Mouse (Mus musculus) heart, adult 11 months (tissue): Measurements from ENCODE around the gene Gabbr2.
A peak's percentile ranks its signal among the peaks of the same experiment; 100 is the strongest.
"Not testable (repeated sequence)": the region's sequence is repeated elsewhere in the genome, so short reads cannot be mapped to it uniquely, and the experiment has no call there.

Source experiments
- DNase-seq: peaks from one replicate; pipeline ENCODE4 v3.0.0; 2022

Gabbr2 gene

GRCm38 (mm10) chr4:46639866-46640265 is 351.8 kb downstream of the Gabbr2 start:
- DNase-seq = no peak

GRCm38 (mm10) chr4:46637250-46637649 is 354.4 kb downstream of the Gabbr2 start:
- DNase-seq = not testable (repeated sequence)

- no peak for DNase-seq
Measured at GRCm38 (mm10) chr4:46635702-46636430, 355.8 kb downstream of the Gabbr2 start.

DNA sequence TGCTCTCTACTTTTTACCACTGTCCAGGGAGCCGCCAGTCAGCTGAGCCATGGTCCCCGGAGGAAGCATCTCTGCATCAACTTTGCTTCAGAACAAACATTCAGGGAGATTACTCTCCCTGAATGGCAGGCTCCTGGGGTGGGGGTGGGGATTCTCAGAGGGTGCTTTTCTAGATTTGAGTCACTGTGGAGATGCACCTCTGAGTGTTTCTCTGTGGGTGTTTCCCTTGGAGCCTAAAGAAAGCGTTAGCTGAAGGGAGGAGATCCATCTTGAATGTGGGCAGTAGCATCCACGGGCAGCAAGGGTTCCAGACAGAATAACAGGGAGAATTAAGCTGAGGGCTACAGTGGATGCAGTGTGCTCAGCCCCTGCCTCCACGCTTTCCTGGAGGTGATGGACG is 356.8 kb downstream of the Gabbr2 start:
- no peak for DNase-seq

DNA sequence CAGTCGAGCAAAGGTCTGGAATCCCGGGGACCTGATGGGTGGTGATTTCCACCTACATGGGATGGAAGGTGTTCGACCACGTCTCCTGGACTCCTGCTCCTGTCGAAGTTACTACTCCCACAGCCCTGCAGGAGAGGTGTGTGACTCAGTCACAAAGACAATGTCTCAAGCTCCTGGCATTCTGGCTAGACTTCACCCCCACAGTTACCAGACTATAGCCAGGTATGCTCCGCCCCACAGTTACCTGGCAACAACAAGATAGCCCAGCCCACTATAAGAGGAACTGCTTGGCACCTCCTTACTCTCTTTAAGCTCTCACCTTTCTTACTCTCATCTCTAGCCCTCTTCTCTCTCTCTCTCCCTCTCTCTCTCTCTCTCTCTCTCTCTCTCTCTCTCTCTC is 358.1 kb downstream of the Gabbr2 start:
- not testable (repeated sequence) for DNase-seq

DNA sequence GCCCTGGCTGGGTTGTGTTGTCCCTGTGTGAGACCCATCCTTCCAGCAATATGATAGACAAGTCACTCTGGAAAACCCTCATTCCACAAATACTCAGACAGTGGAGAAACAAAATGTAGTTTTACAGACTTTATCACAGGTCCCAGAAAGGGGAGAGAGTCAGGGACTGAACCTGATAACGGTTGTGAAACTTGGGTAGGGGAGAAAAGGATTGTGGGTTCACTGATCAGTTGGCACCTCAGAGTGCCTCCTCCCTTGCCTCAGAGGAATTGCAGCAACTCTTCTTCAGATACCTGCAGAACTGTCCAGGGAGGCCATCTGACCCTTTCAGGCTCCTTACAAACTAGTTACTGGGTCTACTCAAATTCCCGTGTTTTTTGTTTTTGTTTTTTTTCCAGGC is 359.2 kb downstream of the Gabbr2 start:
- DNase-seq = no peak

DNA sequence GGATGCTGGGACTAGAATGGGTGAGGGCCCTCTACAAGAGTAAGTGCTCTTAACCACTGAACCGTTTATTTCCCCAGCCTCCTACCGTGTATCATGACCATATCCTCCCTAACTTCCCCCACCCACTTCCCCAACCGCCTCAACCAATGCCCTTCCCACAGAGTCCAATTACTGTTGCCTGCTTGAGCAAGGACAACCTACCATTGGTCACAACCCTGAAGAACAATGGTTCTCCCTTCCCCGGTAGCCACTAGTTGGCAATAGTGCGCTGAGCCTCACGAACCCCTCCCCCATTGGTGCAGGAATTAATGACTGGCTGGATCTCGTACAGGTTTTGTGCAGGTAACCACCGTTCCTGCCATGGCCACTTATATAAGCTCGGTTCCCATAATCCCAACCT is 361.3 kb downstream of the Gabbr2 start:
- DNase-seq = no peak

GRCm38 (mm10) chr4:46628873-46629272 is 362.8 kb downstream of the Gabbr2 start:
- DNase-seq = no peak

GRCm38 (mm10) chr4:46628081-46628480 is 363.6 kb downstream of the Gabbr2 start:
- no peak for DNase-seq

- DNase-seq = peak; percentile 85
Measured at GRCm38 (mm10) chr4:46625101-46625500, 366.6 kb downstream of the Gabbr2 start.

DNA sequence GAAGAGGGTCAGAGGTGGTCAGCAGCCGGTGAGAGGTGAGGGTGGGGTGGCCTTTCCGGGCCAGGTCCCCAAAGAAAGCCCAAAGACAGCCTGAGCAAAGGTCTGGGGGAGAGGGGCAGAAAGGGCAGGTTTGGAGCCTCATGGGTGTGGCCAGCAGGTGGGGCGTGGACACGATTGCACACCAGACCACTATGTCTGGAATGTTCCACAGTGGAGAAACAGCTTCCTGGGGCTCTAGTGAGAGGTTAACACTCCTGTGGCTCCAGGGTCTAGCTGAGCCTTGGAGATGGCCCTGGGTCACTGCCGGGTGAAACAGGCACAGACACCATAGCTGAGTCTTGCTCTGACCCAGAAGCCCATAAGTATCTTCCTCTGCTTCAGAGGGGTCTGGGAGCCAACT is 368.7 kb downstream of the Gabbr2 start:
- DNase-seq = no peak

DNA sequence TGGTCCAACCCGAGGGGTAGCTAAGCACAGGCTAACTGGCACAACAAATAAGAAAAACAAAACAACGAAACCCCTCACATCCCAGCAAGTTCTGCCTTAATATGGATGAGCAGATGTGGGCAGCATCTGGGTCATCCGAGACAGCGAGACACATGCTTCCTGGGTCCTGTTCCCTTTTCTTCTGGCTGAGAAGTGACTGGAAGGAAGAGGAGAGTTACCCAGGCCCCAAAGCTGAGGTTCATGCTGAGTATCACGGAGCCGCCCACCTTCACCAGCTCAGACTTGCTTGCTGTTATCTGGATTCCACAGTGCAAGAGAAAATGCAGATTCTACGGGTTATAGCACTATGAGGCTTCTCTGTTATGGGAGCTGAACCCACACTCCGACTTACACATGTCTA is 370.7 kb downstream of the Gabbr2 start:
- no peak for DNase-seq

GRCm38 (mm10) chr4:46620330-46620729 is 371.3 kb downstream of the Gabbr2 start:
- no peak for DNase-seq

DNA sequence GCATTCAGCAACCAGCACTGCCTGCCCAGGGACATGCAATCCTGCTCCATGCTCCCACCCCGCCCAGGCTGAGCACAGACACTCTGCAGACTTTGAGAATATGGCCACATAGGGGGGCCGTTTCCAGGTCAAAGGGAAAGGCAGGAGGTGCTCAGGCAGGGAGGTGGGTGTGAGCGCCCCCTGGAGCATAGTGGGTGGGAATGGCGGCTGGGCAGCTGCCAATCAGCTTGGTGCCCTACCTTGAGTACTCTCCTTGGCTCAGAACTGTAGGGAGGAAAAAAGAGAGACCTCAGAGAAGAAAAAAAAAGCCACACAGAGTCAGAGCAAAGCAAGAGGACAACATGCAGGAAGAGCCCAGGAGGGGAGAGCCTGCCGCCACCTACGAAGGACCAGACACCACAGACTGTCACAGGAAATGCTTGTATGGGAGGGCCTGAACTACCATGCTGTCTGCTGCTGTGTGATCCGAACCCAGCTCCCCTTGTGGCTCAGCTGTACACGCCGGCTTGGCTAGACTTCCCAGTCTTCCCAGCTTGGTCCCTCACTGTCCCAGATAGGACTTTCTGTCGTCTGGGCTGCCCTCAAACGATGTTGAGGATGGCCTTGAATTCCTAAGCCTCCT is 373.4 kb downstream of the Gabbr2 start:
- peak; percentile 84 for DNase-seq

DNA sequence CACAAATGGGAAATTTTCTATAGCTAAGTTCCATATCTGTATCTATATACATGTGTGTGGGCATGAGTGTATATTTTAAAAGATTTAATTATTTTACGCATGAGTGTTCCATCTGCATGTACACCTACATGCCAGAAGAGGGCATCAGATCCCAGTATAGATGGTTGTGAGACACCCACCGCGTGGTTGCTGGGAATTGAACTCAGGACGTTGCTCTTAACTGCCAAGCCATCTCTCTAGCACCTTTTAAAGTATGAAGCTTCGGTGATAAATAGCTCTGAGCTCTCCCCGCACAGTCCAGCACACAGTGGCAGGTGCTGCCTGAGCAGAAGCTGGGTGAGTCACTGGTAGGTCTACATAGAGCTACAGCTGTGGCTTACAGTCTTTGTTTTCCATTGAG is 374.3 kb downstream of the Gabbr2 start:
- no peak for DNase-seq

- DNase-seq = no peak
Measured at GRCm38 (mm10) chr4:46614641-46615040, 377.0 kb downstream of the Gabbr2 start.

- no peak for DNase-seq
Measured at GRCm38 (mm10) chr4:46613618-46614017, 378.1 kb downstream of the Gabbr2 start.
